Mouse (Mus musculus): Measurements from ENCODE around the gene Ptn. TPM values are rescaled to one million over a fixed set of nuclear protein-coding genes. Genes with fewer than 3 reads are reported as not detected.
"Not testable (repeated sequence)": the region's sequence is repeated elsewhere in the genome, so short reads cannot be mapped to it uniquely, and the experiment has no call there.

Gene Ptn
- polyA plus RNA-seq, 1 experiment, result 216 TPM

DNA sequence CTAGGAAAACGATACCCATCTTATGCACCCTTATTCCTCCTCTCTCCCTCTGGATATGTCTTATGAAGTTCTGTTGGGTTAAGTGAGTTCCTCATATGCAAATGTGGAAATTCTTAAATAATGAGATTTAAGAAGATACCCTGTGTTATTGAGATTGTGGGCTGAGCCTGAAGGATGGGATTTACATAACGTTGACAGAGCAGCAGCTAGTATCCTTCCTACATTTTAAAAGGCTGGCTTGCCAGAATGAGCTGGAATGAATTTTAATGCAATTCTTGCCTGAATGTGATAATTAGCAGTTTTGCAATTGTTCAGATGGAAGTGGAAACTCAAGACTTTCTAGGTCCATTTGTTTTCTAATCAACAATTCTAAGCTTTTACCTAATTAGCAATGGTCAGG, 73.3 kb downstream of the Ptn start:
- Histone ChIP-seq H3K4me3 (replicated peaks; ENCODE audit: insufficient read depth, low read depth, low read length) (no peak overlapping the region), H3K27ac (ENCODE audit: insufficient read depth, low read length) (no peak overlapping the region), H3K4me1 (ENCODE audit: control insufficient read depth, insufficient read depth, low read length) (no peaks in the 10 kb centered on the region), H3K27me3 (ENCODE audit: control insufficient read depth, insufficient read depth, low read length) (no peaks in the 10 kb centered on the region)
- 82% methylated on average over 2 of the region's 2 CpGs for WGBS
- no peak for DNase-seq
- TF ChIP-seq CTCF (IDR thresholded peaks at IDR 0.05; ENCODE audit: borderline replicate concordance, insufficient read depth, low read depth, low read length), result no peak
- TF ChIP-seq POLR2A (IDR thresholded peaks at IDR 0.05; ENCODE audit: borderline replicate concordance, insufficient read depth, low read length), result no peak

DNA sequence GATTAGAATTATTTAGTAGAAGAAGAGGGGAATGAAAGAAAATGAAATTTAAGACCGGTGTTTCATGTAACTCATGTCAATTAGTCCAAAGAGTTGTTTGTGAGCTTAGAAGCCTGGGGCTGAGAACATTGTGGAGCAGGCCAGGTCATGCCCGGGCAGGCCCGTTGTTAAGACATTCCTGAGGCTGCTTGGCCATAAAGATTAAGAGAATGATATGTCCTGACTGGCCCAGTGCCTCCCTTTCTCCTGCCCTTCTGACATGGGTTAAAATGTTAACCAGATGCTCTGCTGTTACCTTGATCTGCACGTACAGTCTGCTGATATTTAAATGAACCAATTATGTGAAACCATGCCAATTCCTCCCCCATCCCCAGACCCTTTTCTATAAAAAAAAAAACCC, 74.4 kb downstream of the Ptn start:
- DNase-seq; H3K4me3 ChIP-seq (replicated peaks; ENCODE audit: insufficient read depth, low read depth, low read length); H3K27ac ChIP-seq (ENCODE audit: insufficient read depth, low read length); H3K27me3 ChIP-seq (ENCODE audit: control insufficient read depth, insufficient read depth, low read length); H3K4me1 ChIP-seq (ENCODE audit: control insufficient read depth, insufficient read depth, low read length): not testable (repeated sequence)
- 88% methylated on average over 4 of the region's 4 CpGs for WGBS

- H3K27ac ChIP-seq (ENCODE audit: insufficient read depth, low read length); DNase-seq; H3K4me3 ChIP-seq (replicated peaks; ENCODE audit: insufficient read depth, low read depth, low read length); H3K27me3 ChIP-seq (ENCODE audit: control insufficient read depth, insufficient read depth, low read length); H3K4me1 ChIP-seq (ENCODE audit: control insufficient read depth, insufficient read depth, low read length): not testable (repeated sequence)
- 98% methylated on average over 7 of the region's 7 CpGs for WGBS
These were observed 80.2 kb downstream of the Ptn start for GRCm38 (mm10) chr6:36729811-36730210.

DNA sequence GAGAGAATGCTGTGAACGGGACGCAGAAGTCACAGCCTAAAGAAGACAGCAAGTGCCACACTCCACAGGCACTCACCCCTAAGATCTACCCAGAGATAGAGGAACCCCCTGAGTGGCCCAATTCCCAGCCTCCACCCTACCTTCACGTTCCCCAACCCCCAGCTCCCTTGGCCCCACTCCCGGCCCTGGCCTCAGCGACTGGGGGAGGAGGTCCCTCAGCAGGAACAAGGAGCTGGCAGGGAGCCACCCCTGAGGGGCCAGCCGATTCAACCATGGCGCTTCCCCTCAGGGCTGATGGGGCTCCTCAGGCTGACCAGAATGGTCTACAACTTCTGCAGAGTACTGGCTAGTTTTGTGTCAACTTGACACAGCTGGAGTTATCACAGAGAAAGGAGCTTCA, 81.9 kb downstream of the Ptn start:
- DNase-seq, result peak in 1 of 2 experiments; percentile 12
- no peak overlapping the region for H3K27ac ChIP-seq (ENCODE audit: insufficient read depth, low read length)
- no peak for TF ChIP-seq POLR2A (IDR thresholded peaks at IDR 0.05; ENCODE audit: borderline replicate concordance, insufficient read depth, low read length)
- no peak for TF ChIP-seq CTCF (IDR thresholded peaks at IDR 0.05; ENCODE audit: borderline replicate concordance, insufficient read depth, low read depth, low read length)
- H3K4me1 ChIP-seq (ENCODE audit: control insufficient read depth, insufficient read depth, low read length), result no peaks in the 10 kb centered on the region
- WGBS, result 28% methylated on average over 7 of the region's 7 CpGs
- H3K4me3 ChIP-seq (replicated peaks; ENCODE audit: insufficient read depth, low read depth, low read length), result no peak overlapping the region
- H3K27me3 ChIP-seq (ENCODE audit: control insufficient read depth, insufficient read depth, low read length), result no peaks in the 10 kb centered on the region

DNA sequence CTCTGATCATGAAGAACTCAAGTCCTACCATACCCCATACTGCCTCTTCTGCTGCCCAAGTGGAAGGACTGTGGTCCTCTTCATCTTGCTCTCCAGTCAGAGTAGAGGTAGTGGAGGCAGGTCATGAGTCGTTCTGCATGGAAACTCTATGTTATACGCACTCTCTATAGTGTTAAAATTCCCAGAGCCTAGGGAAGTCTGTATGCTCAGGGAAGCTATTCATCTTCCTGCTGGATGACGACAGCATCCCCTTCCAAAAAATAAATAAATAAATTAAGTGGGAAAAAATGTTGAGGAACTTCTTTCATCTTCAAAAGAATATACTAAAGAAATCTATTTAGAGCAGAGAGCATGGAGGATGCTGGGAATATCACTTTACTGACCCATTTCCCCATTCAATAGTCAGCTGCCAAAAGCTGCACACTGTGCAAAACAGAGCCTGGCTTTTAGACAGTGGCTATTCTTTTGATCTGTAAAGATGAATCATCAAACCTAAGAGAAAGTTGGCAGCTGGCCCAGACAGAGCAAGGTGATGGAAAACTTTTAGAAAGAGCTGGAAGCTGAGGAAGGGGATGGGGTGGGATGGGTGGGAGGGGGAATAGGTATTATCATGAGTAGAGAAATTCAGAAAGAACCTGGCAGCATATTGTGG, 84.4 kb downstream of the Ptn start:
- DNase-seq, result peak in 1 of 2 experiments; percentile 19
- Histone ChIP-seq H3K4me1 (ENCODE audit: control insufficient read depth, insufficient read depth, low read length) (no peaks in the 10 kb centered on the region), H3K27me3 (ENCODE audit: control insufficient read depth, insufficient read depth, low read length) (no peaks in the 10 kb centered on the region), H3K27ac (ENCODE audit: insufficient read depth, low read length) (no peak overlapping the region), H3K4me3 (replicated peaks; ENCODE audit: insufficient read depth, low read depth, low read length) (no peak overlapping the region)
- 76% methylated on average over 3 of the region's 3 CpGs for WGBS
- TF ChIP-seq CTCF (IDR thresholded peaks at IDR 0.05; ENCODE audit: borderline replicate concordance, insufficient read depth, low read depth, low read length), result no peak

DNA sequence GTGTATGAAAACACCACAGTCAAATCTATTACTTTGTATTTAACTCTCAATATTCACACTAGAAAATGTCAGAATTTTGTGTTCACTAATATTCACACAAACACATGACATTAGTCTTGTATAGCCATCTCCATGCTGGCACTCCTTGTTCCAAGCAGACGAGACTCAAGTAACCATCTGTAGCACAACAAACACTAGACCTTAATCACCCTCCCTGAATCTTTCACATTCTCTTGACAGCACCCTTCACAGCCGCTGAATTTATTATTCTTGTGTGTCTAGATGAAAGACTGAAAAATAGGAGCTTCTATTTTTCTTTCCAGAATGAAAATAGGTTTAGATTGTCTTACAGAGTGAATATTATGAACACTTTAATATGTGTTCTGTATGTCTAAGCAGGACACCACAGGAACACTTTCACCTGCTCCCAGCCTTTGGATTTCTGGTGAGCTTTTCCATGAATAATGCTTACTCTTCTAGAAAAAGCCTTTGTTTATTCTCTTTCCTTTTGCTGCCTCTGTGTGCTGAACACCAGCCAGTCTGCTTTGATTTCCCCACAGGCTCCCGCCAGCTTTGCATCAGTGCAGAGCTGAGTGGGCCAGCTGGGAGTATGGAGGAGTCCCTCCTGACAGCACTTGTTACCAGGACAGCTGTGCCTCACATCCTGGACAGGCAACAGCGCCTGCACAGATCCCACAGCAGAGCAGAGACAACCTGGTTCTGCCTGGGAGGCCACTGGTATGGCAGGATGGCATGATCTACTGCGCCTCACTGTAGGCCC, 87.1 kb downstream of the Ptn start:
- TF ChIP-seq POLR2A (IDR thresholded peaks at IDR 0.05; ENCODE audit: borderline replicate concordance, insufficient read depth, low read length), result no peak
- no peak for TF ChIP-seq CTCF (IDR thresholded peaks at IDR 0.05; ENCODE audit: borderline replicate concordance, insufficient read depth, low read depth, low read length)
- Histone ChIP-seq H3K4me3 (replicated peaks; ENCODE audit: insufficient read depth, low read depth, low read length) (no peak overlapping the region), H3K27me3 (ENCODE audit: control insufficient read depth, insufficient read depth, low read length) (no peaks in the 10 kb centered on the region), H3K27ac (ENCODE audit: insufficient read depth, low read length) (no peak overlapping the region), H3K4me1 (ENCODE audit: control insufficient read depth, insufficient read depth, low read length) (no peaks in the 10 kb centered on the region)
- DNase-seq, result peak in 1 of 2 experiments; percentile 4
- WGBS, result 61% methylated on average over 5 of the region's 5 CpGs

- no peak overlapping the region for H3K4me3 ChIP-seq (replicated peaks; ENCODE audit: insufficient read depth, low read depth, low read length)
- no peak overlapping the region for H3K27ac ChIP-seq (ENCODE audit: insufficient read depth, low read length)
- DNase-seq, result no peak
- no peaks in the 10 kb centered on the region for H3K4me1 ChIP-seq (ENCODE audit: control insufficient read depth, insufficient read depth, low read length)
- no peaks in the 10 kb centered on the region for H3K27me3 ChIP-seq (ENCODE audit: control insufficient read depth, insufficient read depth, low read length)
- 26% methylated on average over 4 of the region's 4 CpGs for WGBS
- TF ChIP-seq CTCF (IDR thresholded peaks at IDR 0.05; ENCODE audit: borderline replicate concordance, insufficient read depth, low read depth, low read length), result no peak
- TF ChIP-seq POLR2A (IDR thresholded peaks at IDR 0.05; ENCODE audit: borderline replicate concordance, insufficient read depth, low read length), result no peak
These were observed 96.7 kb downstream of the Ptn start for GRCm38 (mm10) chr6:36713329-36713728.

GRCm38 (mm10) chr6:36695481-36695880, 114.5 kb downstream of the Ptn start:
- DNase-seq, result no peak
- WGBS, result 62% methylated on average over 3 of the region's 3 CpGs

More at GRCm38 (mm10) chr6:36695481-36695880, 114.5 kb downstream of the Ptn start:
- TF ChIP-seq CTCF (IDR thresholded peaks at IDR 0.05; ENCODE audit: borderline replicate concordance, insufficient read depth, low read depth, low read length) (no peak), POLR2A (IDR thresholded peaks at IDR 0.05; ENCODE audit: borderline replicate concordance, insufficient read depth, low read length) (no peak)
- no peaks in the 10 kb centered on the region for H3K4me1 ChIP-seq (ENCODE audit: control insufficient read depth, insufficient read depth, low read length)
- no peaks in the 10 kb centered on the region for H3K27me3 ChIP-seq (ENCODE audit: control insufficient read depth, insufficient read depth, low read length)
- H3K27ac ChIP-seq (ENCODE audit: insufficient read depth, low read length), result no peak overlapping the region
- no peak overlapping the region for H3K4me3 ChIP-seq (replicated peaks; ENCODE audit: insufficient read depth, low read depth, low read length)
